Mouse (Mus musculus): ENCODE results near the gene Fry. TPM values are rescaled to one million over a fixed set of nuclear protein-coding genes. Genes with fewer than 3 reads are reported as not detected.

The Fry gene
- polyA plus RNA-seq, 1 experiment from 2014 or later: 4.1 TPM

- Histone ChIP-seq H3K4me3 (no peak overlapping the region), H3K9ac (no peak overlapping the region), H3K27ac (no peak overlapping the region), H3K4me2 (no peak overlapping the region), H3K36me3 (no peaks in the 10 kb centered on the region), H3K27me3 (replicated peaks) (no peaks in the 10 kb centered on the region), H3K9me3 (replicated peaks) (0 out of 2 replicates have a peak, but pooled peaks cover 3% of the 10 kb centered on the region), H3K4me1 (peaks cover 20% of the 10 kb centered on the region)
- WGBS (ENCODE audit: insufficient replicate concordance): 74% methylated on average over 1 of the region's 1 CpGs
- no peak for ATAC-seq
Observed at GRCm38 (mm10) chr5:150177757-150178156, 59.3 kb downstream of the Fry start.

GRCm38 (mm10) chr5:150178194-150178801 lies 59.9 kb downstream of the Fry start:
- Histone ChIP-seq H3K9ac (no peak overlapping the region), H3K27me3 (replicated peaks) (no peaks in the 10 kb centered on the region), H3K27ac (no peak overlapping the region), H3K9me3 (replicated peaks) (0 out of 2 replicates have a peak, but pooled peaks cover 5% of the 10 kb centered on the region), H3K4me3 (no peak overlapping the region), H3K36me3 (no peaks in the 10 kb centered on the region), H3K4me2 (no peak overlapping the region), H3K4me1 (peaks cover 20% of the 10 kb centered on the region)
- ATAC-seq: no peak
- WGBS (ENCODE audit: insufficient replicate concordance): 40% methylated on average over 1 of the region's 2 CpGs

GRCm38 (mm10) chr5:150180985-150181607 lies 62.7 kb downstream of the Fry start:
- H3K4me1 ChIP-seq: peaks cover 31% of the 10 kb centered on the region
- H3K9me3 ChIP-seq (replicated peaks): 0 out of 2 replicates have a peak, but pooled peaks cover 3% of the 10 kb centered on the region
- no peak overlapping the region for H3K27ac ChIP-seq
- ATAC-seq: no peak
- H3K27me3 ChIP-seq (replicated peaks): no peaks in the 10 kb centered on the region
- 50% methylated on average over 1 of the region's 1 CpGs for WGBS (ENCODE audit: insufficient replicate concordance)
- H3K9ac ChIP-seq: no peak overlapping the region
- no peaks in the 10 kb centered on the region for H3K36me3 ChIP-seq
- no peak overlapping the region for H3K4me2 ChIP-seq
- no peak overlapping the region for H3K4me3 ChIP-seq

- Histone ChIP-seq H3K36me3 (no peaks in the 10 kb centered on the region), H3K4me1 (peaks cover 12% of the 10 kb centered on the region), H3K4me3 (no peak overlapping the region), H3K27ac (no peak overlapping the region), H3K9ac (no peak overlapping the region), H3K9me3 (replicated peaks) (0 out of 2 replicates have a peak, but pooled peaks cover 3% of the 10 kb centered on the region), H3K4me2 (no peak overlapping the region), H3K27me3 (replicated peaks) (no peaks in the 10 kb centered on the region)
- no peak for ATAC-seq
- WGBS (ENCODE audit: insufficient replicate concordance): 79% methylated on average over 3 of the region's 3 CpGs
Observed at GRCm38 (mm10) chr5:150184959-150185358, 66.5 kb downstream of the Fry start.

- H3K4me3 ChIP-seq: no peak overlapping the region
- no peaks in the 10 kb centered on the region for H3K27me3 ChIP-seq (replicated peaks)
- 0 out of 2 replicates have a peak, but pooled peaks cover 3% of the 10 kb centered on the region for H3K9me3 ChIP-seq (replicated peaks)
- no peak overlapping the region for H3K4me2 ChIP-seq
- H3K9ac ChIP-seq: no peak overlapping the region
- no peak for ATAC-seq
- 70% methylated on average over 4 of the region's 4 CpGs for WGBS (ENCODE audit: insufficient replicate concordance)
- H3K4me1 ChIP-seq: peaks cover 12% of the 10 kb centered on the region
- no peak overlapping the region for H3K27ac ChIP-seq
- H3K36me3 ChIP-seq: no peaks in the 10 kb centered on the region
Observed at GRCm38 (mm10) chr5:150186121-150186520, 67.7 kb downstream of the Fry start.

- H3K9me3 ChIP-seq (replicated peaks): 0 out of 2 replicates have a peak, but pooled peaks cover 3% of the 10 kb centered on the region
- no peak overlapping the region for H3K9ac ChIP-seq
- H3K27me3 ChIP-seq (replicated peaks): no peaks in the 10 kb centered on the region
- H3K36me3 ChIP-seq: no peaks in the 10 kb centered on the region
- H3K4me1 ChIP-seq: peaks cover 12% of the 10 kb centered on the region
- H3K4me3 ChIP-seq: no peak overlapping the region
- no peak overlapping the region for H3K27ac ChIP-seq
- ATAC-seq: peak; percentile 52; the same call in 1 of the 2 replicates
- no peak overlapping the region for H3K4me2 ChIP-seq
- WGBS (ENCODE audit: insufficient replicate concordance): 60% methylated on average over 4 of the region's 4 CpGs
Observed at GRCm38 (mm10) chr5:150186676-150187075, 68.2 kb downstream of the Fry start.

- no peaks in the 10 kb centered on the region for H3K27me3 ChIP-seq (replicated peaks)
- 0 out of 2 replicates have a peak, but pooled peaks cover 3% of the 10 kb centered on the region for H3K9me3 ChIP-seq (replicated peaks)
- H3K27ac ChIP-seq: no peak overlapping the region
- no peak overlapping the region for H3K4me3 ChIP-seq
- no peak overlapping the region for H3K9ac ChIP-seq
- no peak overlapping the region for H3K4me2 ChIP-seq
- peaks cover 12% of the 10 kb centered on the region for H3K4me1 ChIP-seq
- H3K36me3 ChIP-seq: no peaks in the 10 kb centered on the region
- 62% methylated on average over 4 of the region's 4 CpGs for WGBS (ENCODE audit: insufficient replicate concordance)
- ATAC-seq: no peak
Observed at GRCm38 (mm10) chr5:150188031-150188430, 69.6 kb downstream of the Fry start.

GRCm38 (mm10) chr5:150190454-150191358 lies 72.3 kb downstream of the Fry start:
- H3K36me3 ChIP-seq: no peaks in the 10 kb centered on the region
- H3K4me1 ChIP-seq: peaks cover 9% of the 10 kb centered on the region
- no peak overlapping the region for H3K9ac ChIP-seq
- no peak overlapping the region for H3K27ac ChIP-seq
- H3K27me3 ChIP-seq (replicated peaks): no peaks in the 10 kb centered on the region; the same call in 1 of the 2 replicates
- no peaks in the 10 kb centered on the region for H3K9me3 ChIP-seq (replicated peaks)
- no peak for ATAC-seq
- H3K4me3 ChIP-seq: no peak overlapping the region
- no peak overlapping the region for H3K4me2 ChIP-seq
- WGBS (ENCODE audit: insufficient replicate concordance): 79% methylated on average over 4 of the region's 4 CpGs

- peak overlapping the region; percentile 74 for H3K4me2 ChIP-seq
- no peaks in the 10 kb centered on the region; the same call in 1 of the 2 replicates for H3K27me3 ChIP-seq (replicated peaks)
- H3K4me1 ChIP-seq: peaks cover 14% of the 10 kb centered on the region
- peak overlapping the region; percentile 31; the same call in 1 of the 2 replicates for H3K9ac ChIP-seq
- WGBS (ENCODE audit: insufficient replicate concordance): 3% methylated on average over 22 of the region's 22 CpGs
- H3K9me3 ChIP-seq (replicated peaks): no peaks in the 10 kb centered on the region
- H3K4me3 ChIP-seq: peak overlapping the region; percentile 56
- no peaks in the 10 kb centered on the region for H3K36me3 ChIP-seq
- ATAC-seq: peak; percentile 68
- 0 out of 2 replicates have a peak overlapping the region, but pooled peaks have one; percentile 37 for H3K27ac ChIP-seq
Observed at GRCm38 (mm10) chr5:150195514-150196210, 77.2 kb downstream of the Fry start.

GRCm38 (mm10) chr5:150196211-150196585 lies 77.8 kb downstream of the Fry start:
- WGBS (ENCODE audit: insufficient replicate concordance): 1% methylated on average over 6 of the region's 6 CpGs
- Histone ChIP-seq H3K9me3 (replicated peaks) (no peaks in the 10 kb centered on the region), H3K27ac (no peak overlapping the region), H3K9ac (no peak overlapping the region; the same call in 1 of the 2 replicates), H3K4me2 (peak overlapping the region; percentile 74), H3K4me3 (peak overlapping the region; percentile 56), H3K27me3 (replicated peaks) (no peaks in the 10 kb centered on the region; the same call in 1 of the 2 replicates), H3K4me1 (peaks cover 14% of the 10 kb centered on the region), H3K36me3 (no peaks in the 10 kb centered on the region)
- peak; percentile 69 for ATAC-seq

- peak overlapping the region; percentile 74 for H3K4me2 ChIP-seq
- H3K27ac ChIP-seq: no peak overlapping the region
- ATAC-seq: no peak
- H3K9ac ChIP-seq: no peak overlapping the region
- no peaks in the 10 kb centered on the region for H3K36me3 ChIP-seq
- WGBS (ENCODE audit: insufficient replicate concordance): 40% methylated on average over 6 of the region's 6 CpGs
- H3K4me3 ChIP-seq: no peak overlapping the region
- H3K9me3 ChIP-seq (replicated peaks): no peaks in the 10 kb centered on the region
- H3K4me1 ChIP-seq: peaks cover 14% of the 10 kb centered on the region
- no peaks in the 10 kb centered on the region; the same call in 1 of the 2 replicates for H3K27me3 ChIP-seq (replicated peaks)
Observed at GRCm38 (mm10) chr5:150196881-150197311, 78.5 kb downstream of the Fry start.

Data from liver, embryonic 12.5 days (tissue).